Mouse (Mus musculus): Measurements from ENCODE around the gene Pcdh20.

Gene Pcdh20

DNA sequence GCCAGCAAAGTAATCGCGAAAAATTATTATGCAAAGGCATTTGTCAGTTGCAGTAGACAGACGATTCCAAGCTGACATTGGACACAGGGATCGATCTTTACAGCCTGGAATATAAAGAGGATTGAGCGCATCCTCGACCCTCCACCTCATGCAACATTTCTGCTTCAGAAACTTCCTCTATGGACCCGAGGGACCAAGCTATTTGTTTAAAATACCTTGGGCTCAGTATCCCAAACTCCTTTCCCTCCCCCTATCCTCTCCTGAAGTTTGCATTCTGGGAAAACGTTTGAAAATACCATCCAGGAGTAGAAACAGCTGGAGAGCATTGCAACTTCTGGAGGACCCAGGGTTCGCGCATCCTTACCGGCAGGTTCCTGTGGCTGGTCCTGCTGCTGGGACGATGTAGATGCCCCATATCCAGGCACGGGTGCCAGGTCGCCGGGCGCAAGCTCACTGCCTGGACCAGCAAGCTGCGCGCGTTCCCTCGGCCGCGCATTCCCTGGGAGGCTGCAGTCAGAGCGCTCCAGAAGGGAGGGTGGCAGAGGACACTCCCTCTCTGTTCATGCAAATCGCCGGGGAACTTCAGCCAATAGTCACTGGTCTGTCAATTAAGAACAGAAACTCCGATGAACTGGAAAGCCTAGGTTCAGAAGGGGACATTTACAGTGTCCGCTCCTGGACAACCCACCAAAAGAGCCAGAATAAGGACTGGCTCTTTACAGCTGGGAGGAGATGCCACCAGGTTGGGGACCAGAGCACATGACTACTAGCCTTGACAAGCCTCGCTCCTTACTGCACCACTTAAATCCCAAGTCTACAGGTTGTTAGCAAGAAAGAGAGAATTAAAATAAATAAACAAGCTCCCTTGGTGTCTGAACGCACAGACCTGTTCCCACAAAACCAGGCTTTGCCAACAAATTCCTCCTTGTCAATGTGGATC lies at the start of gene Pcdh20:
Gene Pcdh20 (minus strand): TSS at position 902 of the 940 bp plus-strand sequence.
- peak; percentile 39 to 41 for DNase-seq (ENCODE audit: low spot score in 2 of 2)

DNA sequence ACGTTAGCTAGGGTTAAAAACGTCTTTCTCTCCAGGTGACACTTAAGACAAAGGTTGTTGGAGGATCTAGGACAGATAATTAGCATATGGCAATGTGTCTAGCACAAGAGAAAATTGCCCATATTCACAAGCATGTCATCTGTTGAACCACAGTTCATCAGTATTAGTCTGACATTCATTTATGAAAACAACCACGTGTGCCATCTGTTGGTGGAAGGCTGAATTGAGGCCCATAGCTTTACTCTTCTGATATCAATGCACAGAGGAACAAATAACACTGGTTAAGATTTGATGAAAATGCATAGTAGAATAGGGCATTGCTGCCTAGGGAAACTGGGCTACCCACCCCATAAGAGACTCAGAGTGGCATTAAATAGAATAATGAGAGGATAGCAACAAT lies 8.7 kb upstream of the Pcdh20 start:
- DNase-seq (ENCODE audit: low spot score in 2 of 2), result no peak

- DNase-seq (ENCODE audit: low spot score in 2 of 2), result no peak
Measured at GRCm38 (mm10) chr14:88469956-88470355, 1.2 kb downstream of the Pcdh20 start.

- DNase-seq (ENCODE audit: low spot score in 2 of 2), result no peak
Measured at GRCm38 (mm10) chr14:88469361-88469760, 1.8 kb downstream of the Pcdh20 start.

DNA sequence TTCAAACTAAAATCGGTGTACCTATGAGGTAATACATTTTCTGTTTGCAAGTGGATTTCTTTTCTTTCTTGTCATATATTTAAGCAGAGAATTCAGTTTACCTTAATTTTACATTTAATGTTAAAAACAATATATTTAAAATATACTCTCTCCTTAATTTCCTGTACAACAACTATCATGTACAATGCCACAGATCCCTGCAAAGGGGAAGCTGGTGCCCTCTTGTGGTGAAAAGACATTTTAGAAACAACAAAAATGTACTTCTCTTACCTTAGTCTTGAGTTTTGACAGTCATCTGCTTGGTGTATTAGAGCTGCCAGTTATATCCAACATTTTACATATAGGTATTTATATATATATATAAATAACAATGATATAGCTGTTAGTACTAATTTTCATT lies 4.8 kb downstream of the Pcdh20 start:
- DNase-seq (ENCODE audit: low spot score in 2 of 2), result no peak

- DNase-seq (ENCODE audit: low spot score in 2 of 2), result no peak
Measured at GRCm38 (mm10) chr14:88464356-88464755, 6.8 kb downstream of the Pcdh20 start.

GRCm38 (mm10) chr14:88463357-88463756 lies 7.8 kb downstream of the Pcdh20 start:
- DNase-seq (ENCODE audit: low spot score in 2 of 2), result no peak

DNA sequence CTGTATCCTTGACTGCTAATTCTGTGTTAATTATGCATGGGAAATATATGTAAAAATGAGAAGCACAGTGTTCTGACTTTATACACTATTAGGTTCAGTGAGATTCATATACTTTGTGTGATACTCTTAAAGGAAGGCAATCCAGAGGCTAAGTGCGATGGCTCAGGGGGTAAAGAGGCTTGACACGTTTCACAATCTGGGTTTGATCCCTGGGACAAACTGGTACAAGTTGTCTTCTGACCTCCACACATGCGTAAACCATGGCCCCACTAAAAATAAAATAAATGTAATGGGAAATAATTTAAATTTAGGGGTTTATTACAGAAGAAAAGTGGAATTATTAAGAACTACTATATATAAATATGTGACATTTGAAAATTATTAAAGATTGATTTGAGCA lies 8.3 kb downstream of the Pcdh20 start:
- no peak for DNase-seq (ENCODE audit: low spot score in 2 of 2)

DNA sequence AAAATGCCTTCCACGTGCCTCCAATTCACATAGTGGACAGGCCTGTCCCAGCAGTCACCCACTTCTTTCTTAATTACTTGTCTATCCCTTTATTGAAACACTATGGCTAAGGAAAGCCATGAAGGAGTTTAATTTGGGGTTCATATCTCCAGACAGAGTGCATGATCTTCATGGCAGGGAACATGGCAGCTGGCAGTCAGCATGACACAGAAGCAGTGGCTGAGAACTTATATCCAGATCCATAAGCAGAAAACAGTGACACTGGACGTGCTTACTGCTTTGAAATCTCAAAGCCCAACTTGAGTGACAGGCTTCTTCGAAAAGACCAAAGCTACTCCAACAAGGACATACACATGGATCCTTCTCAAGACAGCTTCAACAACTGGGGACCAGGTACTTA lies 10.5 kb downstream of the Pcdh20 start:
- DNase-seq (ENCODE audit: low spot score in 2 of 2), result no peak

- DNase-seq (ENCODE audit: low spot score in 2 of 2), result no peak
Measured at GRCm38 (mm10) chr14:88443304-88443703, 27.9 kb downstream of the Pcdh20 start.

GRCm38 (mm10) chr14:88429393-88429792 lies 41.8 kb downstream of the Pcdh20 start:
- DNase-seq (ENCODE audit: low spot score in 2 of 2), result no peak

DNA sequence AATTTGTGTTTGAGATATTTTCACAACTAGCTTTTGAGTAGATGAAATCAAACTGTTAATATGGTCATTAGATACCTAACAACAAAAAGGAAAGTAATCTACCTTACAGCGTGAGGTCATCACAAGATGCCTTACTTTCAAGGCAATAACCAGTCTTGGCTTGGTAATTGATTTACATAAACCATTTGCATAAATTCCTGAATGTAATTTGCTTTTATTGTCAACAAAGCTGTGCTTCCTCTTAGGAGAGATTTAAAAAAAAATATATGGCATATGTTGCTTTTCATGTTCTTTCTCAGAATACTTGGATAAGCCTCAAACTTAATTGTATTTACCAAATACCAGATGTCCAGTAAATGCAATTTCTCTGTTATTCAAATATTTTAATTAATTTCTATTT lies 43.8 kb downstream of the Pcdh20 start:
- no peak for DNase-seq (ENCODE audit: low spot score in 2 of 2)

Data from right cerebral cortex, postnatal 36 days (tissue).